ENCODE assay signal across 9 mouse cellular contexts in genomic region chr12:79949101-79949824, GRCm38 (mm10).
DNase-seq lines count a peak whose midpoint lies in the region; ATAC-seq and TF ChIP-seq lines count a peak whose summit lies in the region.
"Had no signal": no experiment of that assay in that cellular context is flagged by ENCODE, and none has a peak within 500 bp of the region (broad histone marks: within the 10 kb centered on the region; RNA-seq: fewer than 3 reads in every experiment).

No protein-coding gene starts in this region.

- ATAC-seq in heart, embryonic 15.5 days (replicated peaks; ENCODE audit: insufficient number of reproducible peaks, insufficient read depth, low FRiP score, low read depth), result peak; percentile 76; the same call in 1 of the 2 replicates
- peak; percentile 90 for ATAC-seq in kidney, postnatal 0 days (replicated peaks; ENCODE audit: low FRiP score, low read depth)

- H3K36me3 ChIP-seq in heart, embryonic 15.5 days, result no peaks in the 10 kb centered on the region
- no peaks in the 10 kb centered on the region for H3K36me3 ChIP-seq in kidney, postnatal 0 days (ENCODE audit: insufficient read depth, low read length)
- H3K36me3 ChIP-seq: liver, embryonic 13.5 days had no signal

- H3K27ac ChIP-seq in heart, embryonic 15.5 days, result peak overlapping the region; percentile 73
- H3K27ac ChIP-seq in kidney, postnatal 0 days, result peak overlapping the region; percentile 87
- H3K27ac ChIP-seq: liver, embryonic 13.5 days had no signal

- H3K4me3 ChIP-seq in heart, embryonic 15.5 days, result no peak overlapping the region
- H3K4me3 ChIP-seq in kidney, postnatal 0 days (replicated peaks; ENCODE audit: low read depth, low read length), result no peak overlapping the region
- H3K4me3 ChIP-seq: liver, embryonic 13.5 days had no signal

- H3K4me1 ChIP-seq in heart, embryonic 15.5 days (replicated peaks), result peaks cover 30% of the 10 kb centered on the region
- peaks cover 16% of the 10 kb centered on the region for H3K4me1 ChIP-seq in kidney, postnatal 0 days (replicated peaks; ENCODE audit: insufficient read depth, low read length)

- peak; percentile 51 for DNase-seq in MN1 (ENCODE audit: low spot score)
- DNase-seq in embryo, embryonic 10.5 days (ENCODE audit: low spot score), result peak; percentile 70
- DNase-seq in kidney, postnatal 0 days (ENCODE audit: low spot score), result peak; percentile 97
- peak; percentile 71 for DNase-seq in neural tube, embryonic 10.5 days (ENCODE audit: extremely low spot score, low spot score)
- no peak for DNase-seq in frontal cortex, postnatal 36 days (ENCODE audit: low spot score in 2 of 2)
- no peak for DNase-seq in layer of hippocampus, adult 11-12 months (ENCODE audit: low spot score)
- no peak for DNase-seq in right cerebral cortex, adult 2 months (ENCODE audit: low spot score in 2 of 2)
- DNase-seq: liver, embryonic 13.5 days had no signal

- WGBS in heart, embryonic 15.5 days, result 25% methylated on average over 14 of the region's 14 CpGs
- WGBS in kidney, postnatal 0 days, result 12% methylated on average over 14 of the region's 14 CpGs

- H3K4me2 ChIP-seq in heart, embryonic 15.5 days, result no peak overlapping the region
- no peak overlapping the region for H3K4me2 ChIP-seq in kidney, postnatal 0 days (ENCODE audit: low read length)
- H3K4me2 ChIP-seq: liver, embryonic 13.5 days had no signal

- no peak overlapping the region for H3K9ac ChIP-seq in heart, embryonic 15.5 days
- H3K9ac ChIP-seq in kidney, postnatal 0 days (ENCODE audit: low read depth, low read length), result no peak overlapping the region
- H3K9ac ChIP-seq: liver, embryonic 13.5 days had no signal

- no peak for TF ChIP-seq CTCF in kidney, postnatal 0 days (IDR thresholded peaks at IDR 0.05; ENCODE audit: low read depth)

- H3K27me3 ChIP-seq in heart, embryonic 15.5 days, result no peaks in the 10 kb centered on the region
- H3K27me3 ChIP-seq in kidney, postnatal 0 days (ENCODE audit: insufficient read depth, low read length), result no peaks in the 10 kb centered on the region
- H3K27me3 ChIP-seq: liver, embryonic 13.5 days had no signal

- no peaks in the 10 kb centered on the region for H3K9me3 ChIP-seq in heart, embryonic 15.5 days (replicated peaks)
- no peaks in the 10 kb centered on the region for H3K9me3 ChIP-seq in kidney, postnatal 0 days (replicated peaks; ENCODE audit: low read length)
- H3K9me3 ChIP-seq: liver, embryonic 13.5 days had no signal

Comparison
In these comparisons a context has a peak if more than half of its experiments do, and no peak if none do; other contexts are left out.
1. DNase-seq: peak in MN1 (single experiment), embryo, embryonic 10.5 days (single experiment), kidney, postnatal 0 days (single experiment) and neural tube, embryonic 10.5 days (single experiment); none in frontal cortex, postnatal 36 days (0 of 2), layer of hippocampus, adult 11-12 months (single experiment) and right cerebral cortex, adult 2 months (0 of 2).